Mouse (Mus musculus): Measurements from ENCODE around the gene Gm4131.

Gene Gm4131

GRCm38 (mm10) chr14:62457420-62458181 is 109.1 kb downstream of the Gm4131 start:
- CTCF ChIA-PET, result interaction anchor here (0.6 to 0.7 kb wide), 3 partner anchors 17 to 256 kb away, joined by 3 to 5 read pairs (median 4); no protein-coding TSS in a partner anchor

DNA sequence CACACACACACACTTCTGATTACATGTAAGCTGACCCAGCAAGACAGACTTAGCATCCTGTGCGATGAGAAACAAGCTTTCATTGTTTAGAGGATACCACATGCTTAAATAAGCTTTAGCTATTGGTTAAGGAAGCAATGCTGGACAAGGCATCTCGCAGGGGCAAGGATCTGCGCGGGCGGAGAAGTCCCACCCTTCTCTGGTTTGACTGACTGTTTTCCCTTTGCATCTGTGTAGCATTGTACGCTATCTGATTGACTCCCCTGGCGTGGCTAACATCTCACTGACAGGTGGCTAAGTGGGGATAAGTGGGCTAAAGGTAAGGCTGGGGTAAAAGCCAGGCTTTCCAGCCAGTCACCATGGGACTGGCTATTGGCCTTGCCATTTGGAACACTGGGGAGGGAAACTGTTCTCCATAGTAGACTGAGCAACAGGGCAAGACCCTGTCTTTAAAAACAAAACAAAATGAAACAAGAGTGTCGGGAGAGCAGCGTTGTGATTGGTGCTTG is 110.4 kb downstream of the Gm4131 start, which contains the start of gene Gucy1b2:
TSS of gene Gucy1b2 (minus strand) at position 51 of the 509 bp plus-strand sequence.
- CTCF ChIA-PET, result no interaction called here

DNA sequence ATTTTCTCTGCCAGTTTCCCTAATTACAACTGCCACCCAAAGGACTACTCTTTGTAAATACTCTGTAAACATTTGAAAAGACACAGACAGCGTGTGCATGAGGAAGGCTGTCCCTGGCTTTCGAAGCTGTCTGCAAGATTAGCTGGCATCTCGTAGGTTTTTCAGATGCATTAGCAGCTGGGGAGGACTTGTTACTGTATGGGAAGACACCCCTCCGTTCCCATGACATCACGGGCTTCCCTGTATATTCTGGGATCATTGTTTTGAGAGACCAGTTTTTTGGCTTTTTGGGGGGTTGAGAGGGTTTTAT is 111.2 kb downstream of the Gm4131 start:
- CTCF ChIA-PET, result no interaction called here

- CTCF ChIA-PET, result no interaction called here
Measured at GRCm38 (mm10) chr14:62454760-62455569, 111.8 kb downstream of the Gm4131 start.

DNA sequence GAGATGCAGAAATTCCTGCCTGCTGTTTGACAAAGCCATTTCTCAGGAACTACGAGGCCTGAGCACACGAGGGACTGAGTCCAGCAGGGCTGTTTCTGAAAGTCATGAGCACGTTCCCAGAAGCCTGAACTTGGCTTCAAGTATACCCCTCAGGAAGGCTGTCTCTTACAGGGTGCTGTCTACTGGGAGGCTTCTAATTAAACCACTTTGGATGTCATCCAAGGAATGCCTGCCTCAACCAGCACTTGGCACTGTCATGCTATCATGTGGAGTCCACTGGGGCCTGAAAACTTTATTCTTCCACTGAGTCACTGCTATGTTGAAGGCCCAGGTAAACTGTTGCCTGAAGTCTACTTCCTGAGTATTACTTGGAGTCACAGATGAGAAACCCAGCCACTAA is 112.6 kb downstream of the Gm4131 start:
- CTCF ChIA-PET, result interaction anchor here (0.6 to 0.7 kb wide), 2 partner anchors 322 to 999 kb away, joined by 13 to 15 read pairs; no protein-coding TSS in a partner anchor

DNA sequence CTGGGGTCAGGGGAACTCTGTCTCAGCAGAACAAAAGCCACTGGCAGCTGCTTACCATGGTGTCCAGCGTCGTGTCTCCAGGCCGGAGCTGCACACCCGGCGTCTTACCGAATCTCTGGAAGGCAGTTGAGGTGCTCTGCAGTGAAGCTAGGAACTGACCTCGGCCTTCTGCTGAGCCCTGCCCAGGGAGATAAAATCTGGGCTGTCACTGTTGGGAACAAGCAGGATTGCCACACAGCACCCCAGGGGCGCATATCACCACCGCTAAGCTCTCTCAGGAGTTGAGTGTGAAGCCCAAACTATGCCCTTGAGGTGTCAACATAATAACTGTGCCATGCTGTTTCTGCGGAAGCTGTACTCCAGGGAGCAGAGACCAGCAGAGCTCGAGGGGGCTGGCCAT is 113.4 kb downstream of the Gm4131 start:
- CTCF ChIA-PET, result interaction anchor here (0.6 kb wide), 1 partner anchor 12 kb away, joined by 4 read pairs; no protein-coding TSS in a partner anchor

DNA sequence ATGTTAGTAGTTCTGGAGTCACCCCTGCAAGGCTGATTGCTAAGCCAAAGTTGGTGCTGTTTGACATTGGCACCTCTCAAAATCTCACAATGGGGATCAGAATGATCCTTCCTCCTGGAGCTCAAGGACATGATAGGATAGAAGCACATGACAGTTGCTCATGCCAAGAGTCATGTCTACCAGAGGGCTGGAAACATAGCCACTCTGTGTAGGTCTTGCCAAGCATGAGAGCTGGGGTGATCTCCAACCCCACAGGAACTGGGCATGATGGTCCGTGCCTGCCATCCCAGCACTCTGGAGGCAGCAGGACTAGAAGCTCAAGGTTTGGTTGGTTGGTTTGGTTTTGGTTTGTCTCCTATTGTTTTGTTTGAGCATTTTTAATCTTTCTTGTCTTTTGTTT is 116.0 kb downstream of the Gm4131 start:
- CTCF ChIA-PET, result no interaction called here

DNA sequence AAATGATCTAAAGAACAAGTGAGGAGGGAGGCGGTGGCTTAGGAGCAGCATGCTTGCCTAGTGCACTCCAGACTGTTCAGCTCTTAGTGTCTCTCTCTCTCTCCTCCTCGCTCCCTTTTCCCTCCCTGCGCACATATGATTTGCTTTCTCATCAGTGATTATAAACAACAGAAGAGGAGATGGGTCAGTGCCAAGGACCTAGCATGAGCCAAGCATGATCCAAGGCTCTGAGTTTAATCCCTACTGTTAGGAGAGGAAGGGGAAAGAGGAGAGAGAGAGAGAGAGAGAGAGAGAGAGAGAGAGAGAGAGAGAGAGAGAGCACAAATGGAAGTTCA is 119.5 kb downstream of the Gm4131 start:
- CTCF ChIA-PET, result no interaction called here

DNA sequence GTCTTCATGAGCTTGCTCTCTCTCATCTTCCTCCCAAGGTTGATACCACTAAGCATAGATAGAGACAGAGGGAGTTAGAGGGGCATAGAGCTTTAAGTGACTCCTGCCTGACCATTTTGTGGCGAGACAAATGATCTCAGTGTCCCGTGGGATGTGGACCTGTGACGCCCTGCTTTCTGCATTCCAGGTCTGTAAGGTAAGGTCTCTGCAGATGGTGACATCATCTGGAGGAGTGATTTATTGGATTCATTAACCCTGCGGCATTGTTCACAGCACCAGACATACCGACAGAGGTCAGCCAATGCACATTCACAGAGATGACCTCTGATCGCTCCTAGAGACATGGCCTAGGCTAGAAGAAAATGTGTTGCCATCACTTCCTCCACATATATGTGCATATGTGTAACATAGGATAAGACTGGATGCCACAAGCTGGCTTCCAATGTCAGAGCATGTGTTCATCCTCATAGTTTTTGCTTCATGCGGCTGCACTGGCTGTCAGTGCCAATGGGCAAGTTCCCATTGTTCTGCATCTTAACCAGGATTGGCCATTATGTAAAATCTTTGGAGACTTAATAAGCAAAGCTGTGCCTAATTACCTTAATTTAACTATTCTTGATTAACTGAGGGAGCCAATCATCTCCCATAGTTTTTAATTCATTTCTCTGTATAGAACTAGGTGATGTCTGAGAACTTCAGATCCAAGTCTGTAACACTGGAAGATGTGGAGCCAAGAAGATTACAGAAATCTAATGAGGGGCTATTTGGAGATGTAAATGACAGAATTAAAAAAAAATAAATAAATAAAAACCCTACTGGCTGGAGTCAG is 120.1 kb downstream of the Gm4131 start:
- CTCF ChIA-PET, result no interaction called here

DNA sequence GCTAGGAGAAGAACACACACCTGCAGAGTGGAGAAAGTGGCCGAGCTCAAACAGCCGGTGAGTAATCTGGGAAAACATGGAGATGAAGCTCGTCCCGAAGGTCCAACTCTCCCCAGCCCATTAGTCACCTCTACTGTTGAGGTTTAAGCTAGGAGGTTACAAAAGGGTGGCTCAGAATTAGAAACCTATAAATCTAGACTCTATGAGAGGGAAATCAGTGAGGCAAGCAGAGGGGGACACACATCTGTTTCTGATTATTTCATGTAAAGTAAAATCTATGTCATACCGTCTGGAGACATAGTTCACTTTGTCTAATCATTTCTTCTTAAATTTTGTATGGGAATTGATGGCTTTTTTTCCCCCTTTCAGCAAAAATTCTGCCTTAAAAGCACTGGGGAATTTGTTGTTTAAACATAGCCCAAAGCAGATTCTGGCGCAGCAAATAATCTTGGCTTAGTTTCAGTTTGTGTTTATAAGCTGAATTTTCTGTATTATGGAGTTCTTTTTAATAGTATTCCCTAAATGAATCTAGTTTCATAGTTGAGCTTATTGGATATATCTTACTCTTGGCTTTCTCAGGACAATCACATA is 122.8 kb downstream of the Gm4131 start:
- CTCF ChIA-PET, result no interaction called here

- CTCF ChIA-PET, result no interaction called here
Measured at GRCm38 (mm10) chr14:62442971-62443370, 123.8 kb downstream of the Gm4131 start.

GRCm38 (mm10) chr14:62440036-62440435 is 126.7 kb downstream of the Gm4131 start:
- CTCF ChIA-PET, result interaction anchor here (0.6 kb wide), 1 partner anchor 17 kb away, joined by 5 read pairs; no protein-coding TSS in a partner anchor

GRCm38 (mm10) chr14:62438236-62438635 is 128.5 kb downstream of the Gm4131 start:
- CTCF ChIA-PET, result no interaction called here

- CTCF ChIA-PET, result no interaction called here
Measured at GRCm38 (mm10) chr14:62437806-62438205, 128.9 kb downstream of the Gm4131 start.

DNA sequence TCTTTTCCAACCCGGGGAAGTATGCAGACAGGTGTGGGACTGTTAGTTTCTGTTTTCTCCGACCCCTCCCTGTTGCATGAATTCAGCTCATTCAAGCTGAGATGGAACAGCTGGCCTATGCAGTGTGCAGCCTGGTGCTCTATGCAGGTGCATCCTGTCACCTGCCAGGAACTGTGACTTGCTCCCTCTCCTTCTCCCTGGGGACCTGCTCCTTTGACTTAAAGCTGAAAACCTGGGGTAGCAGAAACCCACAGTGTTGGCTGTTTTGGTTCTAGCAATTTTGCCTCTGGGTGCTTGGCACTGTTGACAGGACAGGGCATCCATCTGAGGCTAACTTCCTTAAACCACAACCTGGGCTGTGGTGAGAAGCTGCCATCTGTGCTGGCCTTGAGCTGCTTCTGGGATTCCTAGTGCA is 141.4 kb downstream of the Gm4131 start:
- CTCF ChIA-PET, result no interaction called here

- CTCF ChIA-PET, result no interaction called here
Measured at GRCm38 (mm10) chr14:62422265-62422664, 144.5 kb downstream of the Gm4131 start.

DNA sequence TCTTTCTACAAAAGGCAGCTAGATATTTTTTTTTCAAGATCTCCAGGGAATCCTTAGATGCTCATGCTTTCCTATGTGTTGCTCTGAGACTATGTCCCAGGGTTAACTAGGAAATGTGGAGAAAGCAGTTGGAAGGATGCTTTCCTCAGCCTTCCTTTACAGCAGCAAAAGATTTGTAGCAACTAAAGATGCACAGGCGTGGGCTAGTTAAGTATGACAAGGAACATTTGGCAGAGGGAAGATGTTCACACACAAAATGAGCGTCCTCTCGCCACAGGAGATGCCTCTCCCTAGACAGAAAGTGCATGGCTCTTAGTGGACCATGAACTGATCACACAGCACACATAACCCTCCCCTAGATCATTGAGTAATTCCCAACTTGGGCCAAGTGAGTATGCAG is 149.2 kb downstream of the Gm4131 start:
- CTCF ChIA-PET, result no interaction called here

- CTCF ChIA-PET, result no interaction called here
Measured at GRCm38 (mm10) chr14:62416742-62417134, 150.0 kb downstream of the Gm4131 start.

- CTCF ChIA-PET, result no interaction called here
Measured at GRCm38 (mm10) chr14:62416007-62416741, 150.5 kb downstream of the Gm4131 start.
